Mouse (Mus musculus): ENCODE measurements around the gene Gba.

- no peak for TF ChIP-seq CTCF (IDR thresholded peaks at IDR 0.05; ENCODE audit: low read depth)
- no peak for TF ChIP-seq EP300 (IDR thresholded peaks at IDR 0.05; ENCODE audit: low read depth)
Observed at GRCm38 (mm10) chr3:89245688-89246171, 43.0 kb downstream of the Gba start, which contains the start of gene Krtcap2.

All from liver, postnatal 0 days (tissue).